Mouse (Mus musculus): ENCODE measurements at regions not wholly inside any gene's neighbourhood (a gene's known extent, or its start where the extent isn't known, plus 50 kb on each side); places are given as distances from the start of the nearest gene placed in this dataset.

GRCm38 (mm10) chr16:76078219-76078618 is 56.1 kb upstream of the Samsn1 start:
- no peak for DNase-seq (ENCODE audit: low read depth)

GRCm38 (mm10) chr16:76076231-76076630 is 54.1 kb upstream of the Samsn1 start:
- DNase-seq (ENCODE audit: low read depth) = no peak
